Mouse (Mus musculus): Measurements from ENCODE around the gene Pygb.

DNA sequence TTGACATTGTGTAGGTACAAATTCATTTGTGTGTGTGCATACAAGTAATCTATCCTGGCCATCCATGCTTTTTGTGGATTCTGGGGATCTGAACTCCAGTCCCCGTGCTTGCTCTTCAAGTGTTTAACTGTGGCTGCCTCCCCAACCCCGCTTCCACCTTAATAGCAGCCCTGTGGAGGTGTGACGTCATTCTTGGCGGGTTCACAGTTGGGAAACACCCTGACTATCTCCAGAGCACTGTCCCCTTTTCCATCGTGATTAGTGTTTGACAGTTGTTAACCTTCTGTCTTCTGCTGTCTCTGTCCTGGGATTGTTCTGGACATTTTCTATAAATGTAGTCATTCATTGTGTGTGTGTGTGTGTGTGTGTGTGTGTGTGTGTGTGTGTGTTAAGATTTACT is 24.1 kb downstream of the Pygb start:
- TF ChIP-seq CTCF (IDR thresholded peaks at IDR 0.05; ENCODE audit: control insufficient read depth, insufficient read depth, low read length): no peak
- no peak for TF ChIP-seq POLR2A (IDR thresholded peaks at IDR 0.05; ENCODE audit: borderline replicate concordance, control insufficient read depth, low read depth, low read length)
